Mouse (Mus musculus) myocyte (in vitro differentiated cells): ENCODE measurements at regions not wholly inside any gene's neighbourhood (a gene's known extent, or its start where the extent isn't known, plus 50 kb on each side); places are given as distances from the start of the nearest gene placed in this dataset.

ENCODE experiments used
- H3K27me3 ChIP-seq: one replicate; pipeline ENCODE4 v1.6.1; 2011; ENCODE audit not compliant: control insufficient read depth, insufficient read depth, insufficient read length
- H3K36me3 ChIP-seq: one replicate; pipeline ENCODE4 v1.6.1; 2011; ENCODE audit not compliant: control insufficient read depth, insufficient read depth
- H3K4me2 ChIP-seq: one replicate; pipeline ENCODE4 v1.6.1; 2011; ENCODE audit warnings: low read depth, control low read depth
- H3K4me3 ChIP-seq: one replicate; pipeline ENCODE4 v1.5.1; 2011; ENCODE audit warnings: mild to moderate bottlenecking, control low read depth, moderate library complexity
- H3K79me2 ChIP-seq: one replicate; pipeline ENCODE4 v1.6.1; 2011; ENCODE audit not compliant: control insufficient read depth, insufficient read depth
- H3ac ChIP-seq: one replicate; pipeline ENCODE4 v1.6.1; 2011; ENCODE audit not compliant: control insufficient read depth, insufficient read length
- CEBPB ChIP-seq: IDR thresholded peaks from 2 replicates; pipeline ENCODE4 v1.6.1; 2011; ENCODE audit warnings: mild to moderate bottlenecking, moderate library complexity; ENCODE audit not compliant: poor library complexity, insufficient read depth, severe bottlenecking
- E2F4 ChIP-seq: IDR thresholded peaks from one replicate; pipeline ENCODE4 v1.6.1; 2011; ENCODE audit warnings: mild to moderate bottlenecking, control low read depth, moderate library complexity; ENCODE audit not compliant: insufficient read depth
- MAX ChIP-seq: IDR thresholded peaks from one replicate; pipeline ENCODE4 v1.6.1; 2011; ENCODE audit warnings: low read depth, mild to moderate bottlenecking, control low read depth
- MYOD1 ChIP-seq, 3 experiments: IDR thresholded peaks; one replicate each; pipeline ENCODE4 v1.6.1; 2011; ENCODE audit warnings: control low read depth in 2 of 3, low read depth in 2 of 3, mild to moderate bottlenecking in 2 of 3, moderate library complexity in 1 of 3; ENCODE audit not compliant: insufficient read length in 2 of 3, control insufficient read depth in 1 of 3
- MYOG ChIP-seq, 3 experiments: IDR thresholded peaks; one replicate each; pipeline ENCODE4 v1.6.1; 2011; ENCODE audit warnings: control low read depth in 2 of 3, low read depth in 2 of 3, mild to moderate bottlenecking in 2 of 3; ENCODE audit not compliant: insufficient read length in 2 of 3, control insufficient read depth in 1 of 3, insufficient read depth in 1 of 3
- POLR2A ChIP-seq: IDR thresholded peaks from one replicate; pipeline ENCODE4 v1.6.1; 2011; ENCODE audit warnings: low read depth, mild to moderate bottlenecking, control low read depth, moderate library complexity; ENCODE audit not compliant: insufficient read length
- POLR2AphosphoS2 ChIP-seq: IDR thresholded peaks from one replicate; pipeline ENCODE4 v1.6.1; 2011; ENCODE audit warnings: low read depth, control low read depth; ENCODE audit not compliant: insufficient read length
- REST ChIP-seq: IDR thresholded peaks from one replicate; pipeline ENCODE4 v1.6.1; 2011; ENCODE audit warnings: mild to moderate bottlenecking, control low read depth, moderate library complexity; ENCODE audit not compliant: insufficient read depth, insufficient read length
- SRF ChIP-seq: IDR thresholded peaks from one replicate; pipeline ENCODE4 v1.6.1; 2011; ENCODE audit warnings: low read depth; ENCODE audit not compliant: control insufficient read depth, insufficient read length
- TCF12 ChIP-seq: IDR thresholded peaks from one replicate; pipeline ENCODE4 v1.6.1; 2011; ENCODE audit warnings: mild to moderate bottlenecking, control low read depth; ENCODE audit not compliant: poor library complexity, insufficient read depth, severe bottlenecking
- TCF3 ChIP-seq: IDR thresholded peaks from one replicate; pipeline ENCODE4 v1.6.1; 2011; ENCODE audit warnings: low read depth, control low read depth; ENCODE audit not compliant: insufficient read length
- USF1 ChIP-seq: IDR thresholded peaks from one replicate; pipeline ENCODE4 v1.6.1; 2011; ENCODE audit warnings: low read depth, mild to moderate bottlenecking, control low read depth, moderate library complexity

DNA sequence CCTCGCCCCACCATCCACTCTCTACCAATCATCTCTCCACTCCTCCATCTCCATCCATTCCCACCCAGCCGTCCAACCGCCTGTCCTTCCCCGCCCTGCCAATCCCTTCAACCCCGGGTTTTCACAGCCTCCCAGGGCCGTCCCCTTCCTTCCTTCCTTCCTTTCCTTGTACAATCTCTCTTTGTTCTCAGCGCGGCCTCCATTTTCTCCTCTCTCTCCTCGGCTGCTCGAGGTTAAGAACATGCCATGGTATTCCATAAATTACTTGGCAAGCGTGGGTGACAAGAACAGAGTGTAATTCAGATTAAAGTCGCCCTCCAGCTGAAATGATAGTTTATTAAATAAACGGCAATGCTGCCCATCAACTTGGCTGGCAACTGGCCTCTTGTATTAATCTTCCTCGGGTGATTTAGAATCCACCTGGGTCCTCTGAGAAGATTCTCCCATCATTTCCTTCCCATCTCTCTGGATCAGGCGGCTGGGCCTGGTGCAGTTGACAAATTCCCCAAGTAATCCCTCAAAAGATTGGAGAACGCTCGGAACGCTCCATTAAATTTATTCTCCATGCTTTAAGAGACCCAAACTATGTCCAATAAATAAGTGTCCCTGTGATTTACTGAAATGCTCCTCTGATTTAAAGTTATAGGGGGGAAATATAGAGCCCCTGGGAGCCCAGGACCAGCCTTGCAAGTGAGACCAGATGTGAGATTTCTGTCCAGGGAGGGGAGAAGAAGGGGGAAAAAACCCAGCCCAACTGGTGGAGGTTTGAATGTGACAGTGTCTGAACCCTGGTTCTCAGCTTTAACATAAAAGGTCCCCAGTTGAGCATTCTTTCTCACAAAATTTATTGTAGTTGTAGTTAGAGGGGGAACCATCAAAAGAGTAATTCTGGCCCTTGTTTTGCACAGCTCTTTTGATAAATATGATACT lies 125.0 kb upstream of the Zfp703 start:
- no peak overlapping the region for H3ac ChIP-seq
- H3K27me3 ChIP-seq, result no peaks in the 10 kb centered on the region
- peak overlapping the region; percentile 34 for H3K4me2 ChIP-seq

DNA sequence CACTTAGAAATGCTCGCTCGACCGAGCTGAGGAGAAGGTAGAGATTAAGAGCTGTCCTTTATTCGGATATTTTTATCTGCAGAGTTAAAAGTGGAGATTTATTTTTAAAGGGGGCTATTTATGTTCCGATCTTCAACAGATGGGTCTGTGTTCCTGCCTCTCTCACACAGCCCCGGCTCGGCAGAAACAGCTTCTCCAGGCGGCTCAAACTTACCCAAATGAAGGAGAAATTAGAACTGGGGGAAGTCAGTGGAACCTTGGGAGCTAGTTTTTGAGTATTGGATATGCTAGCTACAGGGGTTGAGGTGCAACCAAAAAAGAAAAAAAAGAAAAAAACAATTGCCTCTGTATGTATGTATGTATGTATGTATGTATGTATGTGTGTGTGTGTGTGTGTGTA lies 124.2 kb upstream of the Zfp703 start:
- TF ChIP-seq REST (no peak), TCF3 (no peak), POLR2A (no peak), POLR2AphosphoS2 (no peak), MAX (no peak), USF1 (no peak), CEBPB (no peak), SRF (no peak), MYOD1 (IDR thresholded peaks at IDR 0.05; ENCODE audit: control insufficient read depth in 1 of 3, insufficient read length in 2 of 3, low read depth in 2 of 3) (no peak), MYOG (IDR thresholded peaks at IDR 0.05; ENCODE audit: control insufficient read depth in 1 of 3, insufficient read depth in 1 of 3, insufficient read length in 2 of 3, low read depth in 2 of 3) (no peak), E2F4 (no peak), TCF12 (no peak)
- Histone ChIP-seq H3K27me3 (no peaks in the 10 kb centered on the region), H3K4me3 (no peak overlapping the region), H3K79me2 (no peaks in the 10 kb centered on the region), H3K36me3 (no peaks in the 10 kb centered on the region), H3K4me2 (peak overlapping the region; percentile 34), H3ac (no peak overlapping the region)

More for the DNA sequence above, 125.0 kb upstream of the Zfp703 start:
- Histone ChIP-seq H3K36me3 (no peaks in the 10 kb centered on the region), H3K4me3 (no peak overlapping the region), H3K79me2 (no peaks in the 10 kb centered on the region)
- TF ChIP-seq E2F4 (no peak), REST (no peak), TCF12 (no peak), MAX (no peak), TCF3 (no peak), MYOG (IDR thresholded peaks at IDR 0.05; ENCODE audit: control insufficient read depth in 1 of 3, insufficient read depth in 1 of 3, insufficient read length in 2 of 3, low read depth in 2 of 3) (no peak), POLR2A (no peak), MYOD1 (IDR thresholded peaks at IDR 0.05; ENCODE audit: control insufficient read depth in 1 of 3, insufficient read length in 2 of 3, low read depth in 2 of 3) (no peak), USF1 (no peak), POLR2AphosphoS2 (no peak), CEBPB (no peak), SRF (no peak)

DNA sequence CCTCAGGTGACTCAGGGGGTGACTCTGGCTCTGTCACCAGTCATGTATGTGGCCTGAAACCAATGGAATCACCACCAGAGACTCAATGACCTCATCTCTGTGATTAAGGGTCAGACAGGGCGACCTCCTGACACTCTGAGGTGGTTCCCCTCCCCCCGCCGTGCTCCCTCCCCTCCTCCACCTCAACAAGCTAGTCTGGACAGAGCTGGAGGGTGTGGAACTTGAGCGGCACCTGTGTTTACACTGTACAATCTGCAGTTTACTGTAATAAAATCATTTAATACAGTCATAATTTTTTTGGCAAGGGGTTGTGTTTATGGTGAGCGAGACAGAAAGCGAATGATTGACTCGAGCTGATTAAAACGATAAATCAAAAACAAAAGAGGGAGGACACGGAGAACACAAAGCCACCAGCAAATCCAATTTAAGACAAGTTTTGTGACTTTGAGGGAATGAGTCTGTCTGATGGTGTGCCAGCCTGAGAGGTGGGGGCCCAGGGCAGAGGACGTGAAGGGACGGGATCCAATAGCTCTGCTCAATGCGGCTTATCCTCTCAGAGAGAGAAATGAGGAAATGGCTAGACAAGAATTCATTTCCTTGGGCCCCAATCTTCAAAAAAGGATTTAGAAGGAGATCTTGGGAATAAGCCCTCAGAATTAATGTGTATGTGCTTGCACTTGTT lies 122.4 kb upstream of the Zfp703 start:
- no peaks in the 10 kb centered on the region for H3K79me2 ChIP-seq
- no peak overlapping the region for H3K4me3 ChIP-seq
- no peaks in the 10 kb centered on the region for H3K36me3 ChIP-seq
- H3K4me2 ChIP-seq, result no peak overlapping the region
- no peak for TF ChIP-seq USF1
- no peak for TF ChIP-seq TCF3
- TF ChIP-seq MAX, result no peak
- H3ac ChIP-seq, result no peak overlapping the region
- no peaks in the 10 kb centered on the region for H3K27me3 ChIP-seq

DNA sequence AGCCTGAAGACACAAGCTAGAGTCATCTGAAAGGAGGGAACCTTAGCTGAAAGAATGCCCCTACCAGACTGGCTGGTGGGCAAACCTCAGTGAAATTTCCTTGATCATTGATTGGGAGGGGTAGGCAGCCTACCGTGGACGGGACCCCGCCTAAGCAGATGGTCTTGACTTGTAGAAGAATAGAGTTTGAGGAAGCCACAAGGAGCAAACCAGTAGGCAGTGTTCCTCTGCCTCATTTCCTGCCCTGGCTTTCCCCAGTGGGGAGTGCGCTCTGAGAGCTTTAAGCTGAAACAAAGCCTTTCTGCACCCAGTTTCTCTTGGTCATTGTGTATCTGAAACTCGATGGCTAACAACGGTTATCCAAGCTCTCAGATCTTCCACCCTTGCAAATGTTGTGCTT lies 121.9 kb upstream of the Zfp703 start:
- no peaks in the 10 kb centered on the region for H3K79me2 ChIP-seq
- no peak overlapping the region for H3K4me2 ChIP-seq
- no peak overlapping the region for H3K4me3 ChIP-seq
- TF ChIP-seq E2F4 (no peak), USF1 (no peak), TCF12 (no peak), CEBPB (no peak), TCF3 (no peak), POLR2A (no peak), MAX (no peak), SRF (no peak), MYOG (IDR thresholded peaks at IDR 0.05; ENCODE audit: control insufficient read depth in 1 of 3, insufficient read depth in 1 of 3, insufficient read length in 2 of 3, low read depth in 2 of 3) (no peak), MYOD1 (IDR thresholded peaks at IDR 0.05; ENCODE audit: control insufficient read depth in 1 of 3, insufficient read length in 2 of 3, low read depth in 2 of 3) (no peak), REST (no peak)
- H3ac ChIP-seq, result no peak overlapping the region
- H3K27me3 ChIP-seq, result no peaks in the 10 kb centered on the region
- no peaks in the 10 kb centered on the region for H3K36me3 ChIP-seq
